Mouse (Mus musculus) midbrain, embryonic 11.5 days (tissue): ENCODE results near the gene Gm45521. TPM values are rescaled to one million over a fixed set of nuclear protein-coding genes. Genes with fewer than 3 reads are reported as not detected.

Experiments
- ATAC-seq: fragments of 200-750 bp; cut with Nextera tagmentation; 2 replicates; pipeline ENCODE4 v1.8.0; 2017; ENCODE audit warnings: moderate TSS enrichment, moderate library complexity; ENCODE audit not compliant: low FRiP score
- DNase-seq: peaks from one replicate; pipeline ENCODE4 v3.0.0; 2015; ENCODE audit warnings: low spot score; ENCODE audit errors: missing footprints
- H3K27ac ChIP-seq: fragments of 300-500 bp; sonication (generic); 2 replicates; pipeline ENCODE4 v1.5.1; 2014; ENCODE audit warnings: low read depth, low read length
- H3K27me3 ChIP-seq: fragments of 300-500 bp; sonication (generic); 2 replicates; pipeline ENCODE4 v1.6.1; 2014; ENCODE audit warnings: mild to moderate bottlenecking, low read length, moderate library complexity, mixed read lengths; ENCODE audit not compliant: control insufficient read depth, insufficient read depth
- H3K36me3 ChIP-seq: fragments of 300-500 bp; sonication (generic); 2 replicates; pipeline ENCODE4 v1.6.1; 2014; ENCODE audit warnings: mild to moderate bottlenecking, low read length, moderate library complexity, mixed read lengths; ENCODE audit not compliant: control insufficient read depth, insufficient read depth
- H3K4me1 ChIP-seq: fragments of 300-500 bp; sonication (generic); 2 replicates; pipeline ENCODE4 v1.6.1; 2014; ENCODE audit warnings: low read length; ENCODE audit not compliant: control insufficient read depth, insufficient read depth
- H3K4me2 ChIP-seq: fragments of 300-500 bp; sonication (generic); 2 replicates; pipeline ENCODE4 v1.6.1; 2014; ENCODE audit warnings: mild to moderate bottlenecking, moderate library complexity
- H3K4me3 ChIP-seq: fragments of 300-500 bp; sonication (generic); 2 replicates; pipeline ENCODE4 v1.5.1; 2014; ENCODE audit warnings: low read depth, low read length
- H3K9ac ChIP-seq: fragments of 300-500 bp; sonication (generic); 2 replicates; pipeline ENCODE4 v1.6.1; 2014; ENCODE audit warnings: low read length
- H3K9me3 ChIP-seq: fragments of 300-500 bp; sonication (generic); 2 replicates; pipeline ENCODE4 v1.6.1; 2016; ENCODE audit warnings: low read length; ENCODE audit not compliant: control insufficient read depth
- WGBS: fragments of 180-500 bp; shearing (Covaris S2); extraction: QIAGEN DNeasy Blood & Tissue Kit; methylation state at CpG from one replicate; pipeline ENCODE4 v1.1.7; 2014; 5-methylcytosine and 5-hydroxymethylcytosine counted together
- polyA plus RNA-seq: library from polyadenylated mRNA; unstranded; fragments of >200 nt; fragmentation: Nextera tagmentation; extraction: Ambion mirVana; gene quantifications from 2 replicates; pipeline ENCODE4 v1.2.1, GENCODE M21; 2014

Gene Gm45521
- polyA plus RNA-seq, 1 experiment from 2014 or later, result 0.36 TPM

DNA sequence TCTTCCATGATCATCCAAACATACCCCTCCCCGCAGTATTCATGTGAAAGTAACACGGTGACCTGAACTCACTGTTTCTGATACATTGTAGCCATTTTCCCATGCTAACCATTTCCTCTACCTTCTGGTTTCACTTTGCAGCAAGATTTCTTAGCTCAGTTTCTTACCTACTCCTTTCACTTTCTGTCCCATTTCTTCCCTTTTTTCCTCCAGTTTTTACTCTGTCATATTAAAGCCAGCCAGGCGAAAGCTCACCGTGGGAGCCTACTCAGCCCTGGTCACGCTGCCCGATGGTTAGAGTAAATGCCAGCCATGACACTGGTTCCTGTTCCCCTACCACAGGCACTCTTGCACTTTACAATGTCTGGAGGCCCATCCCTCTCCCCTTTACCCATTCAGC is 29.8 kb downstream of the Gm45521 start:
- ATAC-seq (no peak), DNase-seq (no peak)
- Histone ChIP-seq H3K4me2 (no peak overlapping the region), H3K9me3 (no peaks in the 10 kb centered on the region), H3K36me3 (no peaks in the 10 kb centered on the region), H3K27me3 (no peaks in the 10 kb centered on the region), H3K27ac (no peak overlapping the region), H3K4me1 (no peaks in the 10 kb centered on the region), H3K9ac (no peak overlapping the region), H3K4me3 (no peak overlapping the region)
- 94% methylated on average over 6 of the region's 6 CpGs for WGBS

DNA sequence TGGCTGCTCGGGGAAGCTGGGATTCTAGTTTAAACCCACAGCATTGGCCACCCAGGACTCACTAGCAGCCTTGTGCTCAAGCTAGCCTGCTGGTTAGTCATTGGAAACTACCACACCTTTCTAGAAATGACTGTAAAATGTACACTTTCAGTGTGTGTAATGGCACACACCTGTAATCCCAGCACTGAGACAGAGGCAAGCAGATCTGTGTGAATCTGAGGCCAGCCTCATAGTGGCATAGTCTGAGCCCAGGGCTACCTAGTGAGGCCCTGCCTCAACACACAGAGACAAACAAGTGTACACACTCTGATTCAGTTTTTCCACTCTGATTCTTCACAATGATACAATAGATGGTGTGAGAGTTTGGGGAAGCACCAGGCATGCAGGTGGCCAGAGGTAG is 32.3 kb downstream of the Gm45521 start:
- no peaks in the 10 kb centered on the region for H3K4me1 ChIP-seq
- WGBS, result 61% methylated on average over 1 of the region's 1 CpGs
- H3K27me3 ChIP-seq, result no peaks in the 10 kb centered on the region
- H3K4me3 ChIP-seq, result no peak overlapping the region
- H3K4me2 ChIP-seq, result no peak overlapping the region
- no peaks in the 10 kb centered on the region for H3K36me3 ChIP-seq
- no peak overlapping the region for H3K27ac ChIP-seq
- no peak for DNase-seq
- H3K9ac ChIP-seq, result no peak overlapping the region
- no peaks in the 10 kb centered on the region for H3K9me3 ChIP-seq
- no peak for ATAC-seq

DNA sequence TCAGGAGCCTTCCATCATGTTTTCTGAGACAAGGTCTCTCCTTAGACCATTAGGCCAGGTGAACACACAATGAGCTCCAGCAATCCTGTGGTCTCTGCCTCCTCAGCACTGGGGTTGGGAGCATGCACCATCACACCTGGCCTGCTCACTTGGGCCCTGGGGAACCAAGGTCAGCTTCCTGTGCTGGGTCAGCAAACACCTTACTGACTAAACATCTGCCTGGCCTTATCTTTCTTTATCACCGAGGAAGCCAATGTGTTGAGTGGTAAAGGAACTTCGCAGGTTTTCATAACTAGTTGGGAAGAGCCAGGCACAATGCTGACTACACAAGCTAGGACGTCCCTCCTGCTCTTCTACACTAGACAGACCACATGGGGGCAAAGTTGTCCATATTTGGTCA is 32.9 kb downstream of the Gm45521 start:
- Histone ChIP-seq H3K4me3 (no peak overlapping the region), H3K4me1 (no peaks in the 10 kb centered on the region), H3K9me3 (no peaks in the 10 kb centered on the region), H3K27ac (no peak overlapping the region), H3K4me2 (no peak overlapping the region), H3K36me3 (no peaks in the 10 kb centered on the region), H3K27me3 (no peaks in the 10 kb centered on the region), H3K9ac (no peak overlapping the region)
- WGBS, result 83% methylated on average over 3 of the region's 3 CpGs
- ATAC-seq (no peak), DNase-seq (no peak)

DNA sequence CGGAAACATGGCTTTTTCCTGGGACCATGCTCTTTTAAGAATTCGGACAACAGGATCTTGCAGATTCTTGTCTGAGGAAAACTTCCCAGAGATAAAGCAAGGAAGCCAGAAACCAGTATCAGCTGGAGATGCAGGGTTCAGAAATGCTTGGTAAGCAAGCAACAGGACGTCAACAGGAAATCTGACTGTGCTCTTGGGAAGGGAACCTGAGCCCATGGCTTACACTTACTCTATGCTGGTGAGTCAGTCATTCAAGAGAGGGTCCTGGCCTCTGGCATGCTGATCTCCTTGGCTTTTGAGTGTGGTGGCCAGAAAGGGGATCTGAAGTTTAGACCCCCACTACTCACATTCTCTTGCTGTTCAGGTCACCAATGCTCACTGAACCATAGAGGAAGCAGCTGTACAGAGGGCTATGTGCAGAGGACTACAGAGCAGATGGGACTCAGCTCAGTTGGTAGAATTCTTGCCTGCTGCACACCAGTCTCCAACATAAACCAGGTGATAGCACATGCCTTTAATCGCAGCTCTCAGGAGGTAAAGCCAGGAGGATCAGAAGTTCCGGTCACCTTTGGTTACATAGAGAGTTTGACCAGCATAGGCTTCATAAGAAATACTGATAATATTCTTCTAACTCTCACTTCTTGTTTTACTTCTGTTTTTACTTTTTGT is 34.2 kb downstream of the Gm45521 start:
- Histone ChIP-seq H3K9ac (no peak overlapping the region), H3K27ac (no peak overlapping the region), H3K4me2 (no peak overlapping the region), H3K4me1 (no peaks in the 10 kb centered on the region), H3K9me3 (no peaks in the 10 kb centered on the region), H3K4me3 (no peak overlapping the region), H3K36me3 (no peaks in the 10 kb centered on the region), H3K27me3 (no peaks in the 10 kb centered on the region)
- no peak for DNase-seq
- WGBS, result 71% methylated on average over 5 of the region's 5 CpGs
- ATAC-seq, result no peak

DNA sequence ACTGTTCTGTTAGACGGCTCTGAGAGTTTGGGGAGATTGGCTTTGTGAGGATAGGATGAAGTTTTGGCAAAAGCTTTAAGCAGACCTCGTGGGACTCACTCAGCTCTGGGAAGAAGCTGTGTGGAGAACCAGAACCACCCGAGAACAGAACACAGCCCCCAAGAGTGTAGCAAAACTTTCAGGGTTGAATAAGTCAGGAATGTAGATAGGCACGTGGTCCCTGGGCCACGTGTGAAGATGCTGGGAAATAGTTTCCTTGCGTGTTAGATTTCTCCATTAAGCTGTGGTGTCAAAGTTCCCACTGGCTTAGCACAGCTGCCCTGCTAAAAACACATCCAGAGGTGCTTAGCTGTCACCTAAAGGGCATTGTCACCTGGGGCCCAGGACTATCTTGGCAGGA is 35.1 kb downstream of the Gm45521 start:
- H3K9me3 ChIP-seq, result no peaks in the 10 kb centered on the region
- no peak for ATAC-seq

DNA sequence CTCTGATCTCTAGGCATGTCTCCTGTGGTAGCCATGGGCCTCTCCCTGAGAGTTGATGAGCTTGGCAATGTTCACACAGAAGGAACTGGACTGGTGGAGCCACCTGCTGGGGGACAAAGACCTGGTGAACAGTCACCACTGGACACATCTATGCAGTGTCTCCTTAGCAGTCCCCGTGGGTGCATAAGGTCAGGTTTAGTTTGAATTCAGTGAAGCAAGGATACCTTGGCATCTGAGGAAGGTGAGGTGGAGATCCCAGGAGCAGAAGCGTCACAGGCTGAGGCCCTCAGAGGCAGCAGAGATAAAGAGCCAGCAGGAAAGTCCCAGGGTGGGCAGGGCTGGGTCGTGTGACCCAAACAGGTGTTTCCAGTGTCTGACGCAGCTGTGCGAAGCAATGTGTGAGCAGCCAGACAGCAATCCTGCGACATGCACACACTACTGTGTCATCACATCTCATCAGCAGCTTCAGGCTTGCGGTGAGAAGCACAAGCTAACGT is 37.2 kb downstream of the Gm45521 start, which contains the start of gene Dnase1l3:
Gene Dnase1l3 (minus strand): TSS at position 303 of the 497 bp plus-strand sequence.
- 74% methylated on average over 8 of the region's 8 CpGs for WGBS
- ATAC-seq, result 0 out of 2 replicates have a peak, but pooled peaks have one; percentile 20
- no peaks in the 10 kb centered on the region for H3K4me1 ChIP-seq
- no peaks in the 10 kb centered on the region for H3K27me3 ChIP-seq
- no peak within 1 kb of the TSS for H3K4me3 ChIP-seq
- no peak within 1 kb of the TSS for H3K4me2 ChIP-seq
- H3K9ac ChIP-seq, result no peak within 1 kb of the TSS
- H3K9me3 ChIP-seq, result no peaks in the 10 kb centered on the region
- no peak within 1 kb of the TSS for H3K27ac ChIP-seq
- no peaks in the 10 kb centered on the region for H3K36me3 ChIP-seq
- no peak for DNase-seq

More for the DNA sequence above, 35.1 kb downstream of the Gm45521 start:
- H3K9ac ChIP-seq, result no peak overlapping the region
- no peak overlapping the region for H3K27ac ChIP-seq
- 77% methylated on average over 6 of the region's 6 CpGs for WGBS
- H3K27me3 ChIP-seq, result no peaks in the 10 kb centered on the region
- H3K36me3 ChIP-seq, result no peaks in the 10 kb centered on the region
- H3K4me1 ChIP-seq, result no peaks in the 10 kb centered on the region
- no peak overlapping the region for H3K4me2 ChIP-seq
- DNase-seq, result no peak
- H3K4me3 ChIP-seq, result no peak overlapping the region

DNA sequence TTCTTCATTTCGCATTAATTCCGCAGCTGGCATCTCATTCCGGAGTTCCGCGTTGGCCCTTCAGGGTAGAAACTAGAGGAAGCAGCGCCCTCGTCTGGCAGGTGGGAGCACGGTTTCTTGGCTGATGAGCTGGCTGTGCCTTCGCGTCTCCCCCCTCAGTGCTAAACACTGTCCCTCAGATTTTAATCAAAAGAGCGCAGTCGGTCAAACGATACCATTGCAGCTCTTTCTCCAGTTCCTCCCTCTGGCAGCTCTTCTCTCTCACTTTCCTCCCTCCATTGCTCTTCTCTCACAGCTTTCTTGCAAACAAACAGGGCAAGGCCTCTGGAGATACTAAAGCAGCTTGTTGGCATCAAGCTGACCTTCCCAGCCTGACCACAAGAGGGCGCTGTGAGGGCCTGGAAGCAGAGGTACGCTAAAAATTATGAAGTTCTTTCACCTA is 40.2 kb downstream of the Gm45521 start:
- Histone ChIP-seq H3K9ac (peak overlapping the region; percentile 52), H3K36me3 (no peaks in the 10 kb centered on the region), H3K4me1 (0 out of 2 replicates have a peak, but pooled peaks cover under 1% of the 10 kb centered on the region), H3K4me2 (peak overlapping the region; percentile 39; the same call in 1 of the 2 replicates), H3K27ac (no peak overlapping the region), H3K27me3 (peaks cover 16% of the 10 kb centered on the region), H3K4me3 (peak overlapping the region; percentile 13; the same call in 1 of the 2 replicates), H3K9me3 (no peaks in the 10 kb centered on the region)
- 1% methylated on average over 15 of the region's 15 CpGs for WGBS
- ATAC-seq, result peak; percentile 69
- DNase-seq, result peak; percentile 98

DNA sequence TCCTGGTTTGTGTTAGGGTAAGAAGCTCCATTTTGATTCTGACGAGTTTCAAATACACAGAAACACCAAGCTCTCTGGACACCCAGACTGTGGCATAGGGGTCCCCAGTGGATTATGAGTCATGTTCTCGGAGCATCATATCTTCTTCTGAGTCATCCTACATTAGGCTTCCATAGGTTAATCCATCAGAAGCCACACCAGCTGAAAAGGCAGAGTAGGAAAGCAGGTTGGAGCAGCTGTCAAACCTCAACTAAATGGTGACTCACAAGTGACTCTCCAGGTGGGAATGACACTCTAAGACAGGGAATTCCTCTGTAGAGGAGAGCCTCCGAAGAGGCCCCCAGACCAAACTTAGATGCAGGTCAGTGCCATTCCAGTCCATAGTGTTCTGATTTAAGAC is 41.9 kb downstream of the Gm45521 start:
- Histone ChIP-seq H3K4me3 (no peak overlapping the region), H3K4me1 (peaks cover 9% of the 10 kb centered on the region; the same call in 1 of the 2 replicates), H3K36me3 (no peaks in the 10 kb centered on the region), H3K27me3 (peaks cover 20% of the 10 kb centered on the region), H3K27ac (no peak overlapping the region), H3K9me3 (no peaks in the 10 kb centered on the region), H3K9ac (no peak overlapping the region), H3K4me2 (no peak overlapping the region)
- 81% methylated on average over 3 of the region's 3 CpGs for WGBS
- ATAC-seq (no peak), DNase-seq (no peak)

DNA sequence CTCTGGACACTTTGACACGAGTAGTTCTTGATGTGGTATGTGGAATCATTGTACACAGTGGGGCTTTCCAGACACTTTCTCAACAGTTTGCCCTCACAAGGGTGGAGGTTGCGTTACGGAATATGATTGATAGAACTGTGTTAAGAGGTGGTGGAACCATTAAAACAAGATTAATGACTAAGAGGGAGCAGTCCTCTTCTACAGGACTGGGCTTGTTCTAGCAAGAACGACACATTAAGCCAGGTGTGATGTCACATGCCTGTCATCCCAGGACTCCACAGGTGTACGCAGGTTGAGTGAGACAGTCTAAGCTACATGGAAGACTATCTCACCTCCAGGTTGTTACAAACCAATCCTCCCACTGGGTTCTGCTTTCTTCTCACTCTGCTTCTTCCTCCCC is 42.3 kb downstream of the Gm45521 start:
- Histone ChIP-seq H3K9ac (no peak overlapping the region), H3K27ac (no peak overlapping the region), H3K4me3 (no peak overlapping the region), H3K27me3 (peaks cover 20% of the 10 kb centered on the region), H3K4me1 (peaks cover 9% of the 10 kb centered on the region; the same call in 1 of the 2 replicates), H3K4me2 (no peak overlapping the region), H3K9me3 (no peaks in the 10 kb centered on the region), H3K36me3 (no peaks in the 10 kb centered on the region)
- ATAC-seq (no peak), DNase-seq (no peak)
- 84% methylated on average over 5 of the region's 5 CpGs for WGBS
